Mouse (Mus musculus) myocyte (in vitro differentiated cells): ENCODE measurements at regions not wholly inside any gene's neighbourhood (a gene's known extent, or its start where the extent isn't known, plus 50 kb on each side); places are given as distances from the start of the nearest gene placed in this dataset.
"Not testable (repeated sequence)": the region's sequence is repeated elsewhere in the genome, so short reads cannot be mapped to it uniquely, and the experiment has no call there.

Experiments used
- H3K27me3 ChIP-seq: one replicate; pipeline ENCODE4 v1.6.1; 2011; ENCODE audit not compliant: control insufficient read depth, insufficient read depth, insufficient read length
- H3K36me3 ChIP-seq: one replicate; pipeline ENCODE4 v1.6.1; 2011; ENCODE audit not compliant: control insufficient read depth, insufficient read depth
- H3K4me2 ChIP-seq: one replicate; pipeline ENCODE4 v1.6.1; 2011; ENCODE audit warnings: low read depth, control low read depth
- H3K4me3 ChIP-seq: one replicate; pipeline ENCODE4 v1.5.1; 2011; ENCODE audit warnings: mild to moderate bottlenecking, control low read depth, moderate library complexity
- H3K79me2 ChIP-seq: one replicate; pipeline ENCODE4 v1.6.1; 2011; ENCODE audit not compliant: control insufficient read depth, insufficient read depth
- H3ac ChIP-seq: one replicate; pipeline ENCODE4 v1.6.1; 2011; ENCODE audit not compliant: control insufficient read depth, insufficient read length
- CEBPB ChIP-seq: IDR thresholded peaks from 2 replicates; pipeline ENCODE4 v1.6.1; 2011; ENCODE audit warnings: mild to moderate bottlenecking, moderate library complexity; ENCODE audit not compliant: poor library complexity, insufficient read depth, severe bottlenecking
- E2F4 ChIP-seq: IDR thresholded peaks from one replicate; pipeline ENCODE4 v1.6.1; 2011; ENCODE audit warnings: mild to moderate bottlenecking, control low read depth, moderate library complexity; ENCODE audit not compliant: insufficient read depth
- MAX ChIP-seq: IDR thresholded peaks from one replicate; pipeline ENCODE4 v1.6.1; 2011; ENCODE audit warnings: low read depth, mild to moderate bottlenecking, control low read depth
- MYOD1 ChIP-seq, 3 experiments: IDR thresholded peaks; one replicate each; pipeline ENCODE4 v1.6.1; 2011; ENCODE audit warnings: control low read depth in 2 of 3, low read depth in 2 of 3, mild to moderate bottlenecking in 2 of 3, moderate library complexity in 1 of 3; ENCODE audit not compliant: insufficient read length in 2 of 3, control insufficient read depth in 1 of 3
- MYOG ChIP-seq, 3 experiments: IDR thresholded peaks; one replicate each; pipeline ENCODE4 v1.6.1; 2011; ENCODE audit warnings: control low read depth in 2 of 3, low read depth in 2 of 3, mild to moderate bottlenecking in 2 of 3; ENCODE audit not compliant: insufficient read length in 2 of 3, control insufficient read depth in 1 of 3, insufficient read depth in 1 of 3
- POLR2A ChIP-seq: IDR thresholded peaks from one replicate; pipeline ENCODE4 v1.6.1; 2011; ENCODE audit warnings: low read depth, mild to moderate bottlenecking, control low read depth, moderate library complexity; ENCODE audit not compliant: insufficient read length
- POLR2AphosphoS2 ChIP-seq: IDR thresholded peaks from one replicate; pipeline ENCODE4 v1.6.1; 2011; ENCODE audit warnings: low read depth, control low read depth; ENCODE audit not compliant: insufficient read length
- REST ChIP-seq: IDR thresholded peaks from one replicate; pipeline ENCODE4 v1.6.1; 2011; ENCODE audit warnings: mild to moderate bottlenecking, control low read depth, moderate library complexity; ENCODE audit not compliant: insufficient read depth, insufficient read length
- SRF ChIP-seq: IDR thresholded peaks from one replicate; pipeline ENCODE4 v1.6.1; 2011; ENCODE audit warnings: low read depth; ENCODE audit not compliant: control insufficient read depth, insufficient read length
- TCF12 ChIP-seq: IDR thresholded peaks from one replicate; pipeline ENCODE4 v1.6.1; 2011; ENCODE audit warnings: mild to moderate bottlenecking, control low read depth; ENCODE audit not compliant: poor library complexity, insufficient read depth, severe bottlenecking
- TCF3 ChIP-seq: IDR thresholded peaks from one replicate; pipeline ENCODE4 v1.6.1; 2011; ENCODE audit warnings: low read depth, control low read depth; ENCODE audit not compliant: insufficient read length
- USF1 ChIP-seq: IDR thresholded peaks from one replicate; pipeline ENCODE4 v1.6.1; 2011; ENCODE audit warnings: low read depth, mild to moderate bottlenecking, control low read depth, moderate library complexity

DNA sequence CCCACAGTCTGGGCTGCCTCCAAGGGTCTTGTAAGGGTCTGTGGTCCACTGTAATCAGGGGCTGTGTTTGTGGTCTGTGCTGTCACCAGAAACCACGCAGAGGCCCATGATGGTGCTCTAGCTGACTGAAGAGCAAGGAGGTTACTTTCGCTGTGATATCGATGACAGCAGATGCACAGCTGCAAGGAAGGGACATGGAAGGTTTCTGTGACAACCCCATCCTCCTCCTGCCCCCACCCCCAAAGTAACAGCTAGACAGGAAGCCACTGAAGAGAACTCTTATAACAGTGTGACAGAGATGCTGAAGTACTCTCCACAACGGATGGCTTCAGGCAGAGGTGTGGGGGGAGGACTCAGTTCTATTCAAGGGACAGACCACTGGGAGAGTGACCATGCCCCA lies 127.0 kb upstream of the Ubl3 start:
- no peak overlapping the region for H3K4me3 ChIP-seq
- H3K79me2 ChIP-seq: no peaks in the 10 kb centered on the region
- no peak overlapping the region for H3K4me2 ChIP-seq
- no peaks in the 10 kb centered on the region for H3K36me3 ChIP-seq
- H3K27me3 ChIP-seq: no peaks in the 10 kb centered on the region
- no peak overlapping the region for H3ac ChIP-seq
- TF ChIP-seq REST: no peak
- TF ChIP-seq MYOD1 (IDR thresholded peaks at IDR 0.05; ENCODE audit: control insufficient read depth in 1 of 3, insufficient read length in 2 of 3, low read depth in 2 of 3): no peak
- TF ChIP-seq MYOG (IDR thresholded peaks at IDR 0.05; ENCODE audit: control insufficient read depth in 1 of 3, insufficient read depth in 1 of 3, insufficient read length in 2 of 3, low read depth in 2 of 3): no peak
- TF ChIP-seq USF1: no peak

DNA sequence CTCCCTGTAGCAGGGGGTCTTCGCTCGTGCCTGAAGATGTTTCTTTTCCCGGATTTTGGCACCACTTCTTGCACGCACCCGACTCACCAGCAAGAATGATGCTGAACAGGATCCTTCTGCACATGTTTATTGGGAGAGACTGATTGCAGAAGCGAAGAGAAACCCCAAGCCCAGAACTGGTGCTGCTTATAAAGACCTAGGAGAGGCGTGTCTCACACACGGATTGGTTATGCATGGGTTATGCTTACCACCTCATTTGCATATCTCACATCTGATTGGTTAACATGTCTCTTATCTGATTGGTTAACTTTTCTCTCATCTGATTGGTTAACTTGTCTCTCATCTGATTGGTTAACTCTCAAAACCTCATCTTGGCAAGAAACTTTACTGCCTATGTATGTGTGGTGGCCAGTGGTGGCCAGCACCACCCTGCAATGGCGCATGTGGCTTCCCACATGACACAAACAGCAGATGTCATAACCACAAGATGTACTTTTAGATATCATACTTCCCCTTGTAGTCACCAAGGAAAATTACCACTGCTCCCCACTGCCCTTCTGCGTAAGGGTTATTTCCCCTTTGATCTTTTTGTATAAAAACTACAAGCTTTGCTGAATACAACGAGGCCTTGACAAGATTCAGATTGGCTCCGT lies 125.8 kb upstream of the Ubl3 start:
- H3K4me3 ChIP-seq: not testable (repeated sequence)

DNA sequence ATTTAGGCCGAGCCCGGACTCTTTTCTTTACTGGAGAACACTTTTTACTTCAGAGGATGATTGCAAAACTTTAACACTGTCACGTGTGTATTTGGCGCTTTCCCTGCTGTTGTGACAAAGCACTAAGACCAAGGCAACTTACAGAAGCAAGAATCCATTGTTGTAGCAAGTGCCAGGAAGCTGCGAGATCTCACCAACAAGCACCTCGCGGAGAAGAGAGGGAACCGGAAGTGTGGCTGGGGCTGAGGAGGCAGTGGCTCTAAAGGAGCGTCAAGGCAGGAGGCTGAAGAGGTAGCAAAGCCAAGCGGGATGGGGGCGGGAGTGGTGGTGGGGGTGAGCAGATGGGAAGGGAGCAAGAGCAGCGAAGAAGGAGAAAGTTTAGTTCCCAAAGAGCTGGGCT lies 121.7 kb upstream of the Ubl3 start:
- H3K4me3 ChIP-seq: no peak overlapping the region
- H3ac ChIP-seq: no peak overlapping the region
- no peaks in the 10 kb centered on the region for H3K36me3 ChIP-seq
- TF ChIP-seq TCF12 (no peak), REST (no peak), E2F4 (no peak), POLR2A (no peak), USF1 (no peak), MAX (no peak), POLR2AphosphoS2 (no peak), TCF3 (no peak), CEBPB (no peak)
- no peaks in the 10 kb centered on the region for H3K79me2 ChIP-seq
- H3K4me2 ChIP-seq: no peak overlapping the region
- no peaks in the 10 kb centered on the region for H3K27me3 ChIP-seq

More for the DNA sequence above, 125.8 kb upstream of the Ubl3 start:
- H3K4me2 ChIP-seq, H3K27me3 ChIP-seq, H3K79me2 ChIP-seq, H3K36me3 ChIP-seq, H3ac ChIP-seq: not testable (repeated sequence)

GRCm38 (mm10) chr5:148662281-148662741 lies 109.7 kb upstream of the Ubl3 start:
- Histone ChIP-seq H3K79me2 (no peaks in the 10 kb centered on the region), H3K36me3 (no peaks in the 10 kb centered on the region), H3K4me2 (no peak overlapping the region), H3K27me3 (no peaks in the 10 kb centered on the region), H3ac (no peak overlapping the region), H3K4me3 (no peak overlapping the region)
- no peak for TF ChIP-seq POLR2A
- TF ChIP-seq REST: no peak
- no peak for TF ChIP-seq MYOG (IDR thresholded peaks at IDR 0.05; ENCODE audit: control insufficient read depth in 1 of 3, insufficient read depth in 1 of 3, insufficient read length in 2 of 3, low read depth in 2 of 3)
- no peak for TF ChIP-seq POLR2AphosphoS2
- no peak for TF ChIP-seq TCF3
- no peak for TF ChIP-seq TCF12
- no peak for TF ChIP-seq MYOD1 (IDR thresholded peaks at IDR 0.05; ENCODE audit: control insufficient read depth in 1 of 3, insufficient read length in 2 of 3, low read depth in 2 of 3)
- no peak for TF ChIP-seq MAX
- no peak for TF ChIP-seq SRF

GRCm38 (mm10) chr5:148661120-148661519 lies 108.5 kb upstream of the Ubl3 start:
- no peak overlapping the region for H3K4me2 ChIP-seq
- TF ChIP-seq TCF3 (no peak), MYOG (IDR thresholded peaks at IDR 0.05; ENCODE audit: control insufficient read depth in 1 of 3, insufficient read depth in 1 of 3, insufficient read length in 2 of 3, low read depth in 2 of 3) (no peak), E2F4 (no peak), MAX (no peak), TCF12 (no peak), MYOD1 (IDR thresholded peaks at IDR 0.05; ENCODE audit: control insufficient read depth in 1 of 3, insufficient read length in 2 of 3, low read depth in 2 of 3) (no peak), USF1 (no peak), POLR2AphosphoS2 (no peak), CEBPB (no peak), SRF (no peak), REST (no peak), POLR2A (no peak)
- H3K4me3 ChIP-seq: no peak overlapping the region
- no peaks in the 10 kb centered on the region for H3K79me2 ChIP-seq
- no peaks in the 10 kb centered on the region for H3K27me3 ChIP-seq
- no peaks in the 10 kb centered on the region for H3K36me3 ChIP-seq
- H3ac ChIP-seq: no peak overlapping the region
